Mouse (Mus musculus) lung, postnatal 0 days (tissue): ENCODE data around the gene Hist2h3b.

Source experiments
- CTCF ChIP-seq: IDR thresholded peaks from 2 replicates; pipeline ENCODE4 v1.5.1; 2016; ENCODE audit warnings: antibody characterized with exemption, mild to moderate bottlenecking
- EP300 ChIP-seq: IDR thresholded peaks from 2 replicates; pipeline ENCODE4 v1.6.1; 2016; ENCODE audit warnings: antibody characterized with exemption, mild to moderate bottlenecking, control low read depth

GRCm38 (mm10) chr3:96273591-96274465, 5.4 kb downstream of the Hist2h3b start:
- TF ChIP-seq CTCF (no peak), EP300 (no peak)
